Mouse (Mus musculus) forebrain, embryonic 16.5 days (tissue): Measurements from ENCODE around the gene Olfr364-ps1. TPM values are rescaled to one million over a fixed set of nuclear protein-coding genes. Genes with fewer than 3 reads are reported as not detected.

ENCODE experiments used
- ATAC-seq: fragments of 200-750 bp; cut with Nextera tagmentation; 2 replicates; pipeline ENCODE4 v1.8.0; 2017; ENCODE audit warnings: mild to moderate bottlenecking, moderate library complexity
- H3K27ac ChIP-seq: fragments of 300-500 bp; sonication (generic); 2 replicates; pipeline ENCODE4 v1.5.1; 2014; ENCODE audit warnings: low read length, control low read depth
- H3K27me3 ChIP-seq: fragments of 300-500 bp; sonication (generic); replicated peaks from 2 replicates; pipeline ENCODE4 v1.6.1; 2014; ENCODE audit warnings: low read length; ENCODE audit not compliant: control insufficient read depth, insufficient read depth
- H3K36me3 ChIP-seq: fragments of 300-500 bp; sonication (generic); 2 replicates; pipeline ENCODE4 v1.6.1; 2014; ENCODE audit not compliant: control insufficient read depth, insufficient read depth
- H3K4me1 ChIP-seq: fragments of 300-500 bp; sonication (generic); replicated peaks from 2 replicates; pipeline ENCODE4 v1.6.1; 2014; ENCODE audit warnings: low read length; ENCODE audit not compliant: control insufficient read depth, insufficient read depth
- H3K4me2 ChIP-seq: fragments of 300-500 bp; sonication (generic); 2 replicates; pipeline ENCODE4 v1.6.1; 2014; ENCODE audit warnings: mild to moderate bottlenecking, low read length, control low read depth
- H3K4me3 ChIP-seq: fragments of 300-500 bp; sonication (generic); replicated peaks from 2 replicates; pipeline ENCODE4 v1.5.1; 2014; ENCODE audit warnings: mild to moderate bottlenecking, low read length, control low read depth
- H3K9ac ChIP-seq: fragments of 300-500 bp; sonication (generic); replicated peaks from 2 replicates; pipeline ENCODE4 v1.6.1; 2014; ENCODE audit warnings: low read depth, low read length, control low read depth
- H3K9me3 ChIP-seq: fragments of 300-500 bp; sonication (generic); 2 replicates; pipeline ENCODE4 v1.6.1; 2016; ENCODE audit warnings: low read length; ENCODE audit not compliant: control insufficient read depth
- WGBS: fragments of 180-500 bp; shearing (Covaris S2); extraction: QIAGEN DNeasy Blood & Tissue Kit; methylation state at CpG from one replicate; pipeline ENCODE4 v1.1.7; 2014; 5-methylcytosine and 5-hydroxymethylcytosine counted together
- polyA plus RNA-seq: library from polyadenylated mRNA; unstranded; fragments of >200 nt; fragmentation: Nextera tagmentation; extraction: Ambion mirVana; gene quantifications from 2 replicates; pipeline ENCODE4 v1.2.1, GENCODE M21; 2015

Gene Olfr364-ps1
- polyA plus RNA-seq = not detected in 2 replicates

GRCm38 (mm10) chr2:37139022-37139421, at the start of gene Olfr364-ps1:
Gene Olfr364-ps1 (plus strand): TSS chr2:37139322.
- Histone ChIP-seq H3K9me3 (0 out of 2 replicates have a peak, but pooled peaks cover 4% of the 10 kb centered on the region), H3K4me1 (no peaks in the 10 kb centered on the region), H3K27ac (no peak within 1 kb of the TSS), H3K4me2 (no peak within 1 kb of the TSS), H3K4me3 (no peak within 1 kb of the TSS), H3K27me3 (no peaks in the 10 kb centered on the region), H3K9ac (no peak within 1 kb of the TSS), H3K36me3 (no peaks in the 10 kb centered on the region)
- ATAC-seq = no peak
- WGBS = 79% methylated on average over 3 of the region's 3 CpGs

- Histone ChIP-seq H3K27ac (no peak within 1 kb of the TSS), H3K4me3 (no peak within 1 kb of the TSS), H3K36me3 (no peaks in the 10 kb centered on the region), H3K4me1 (no peaks in the 10 kb centered on the region), H3K4me2 (no peak within 1 kb of the TSS), H3K9ac (no peak within 1 kb of the TSS), H3K27me3 (no peaks in the 10 kb centered on the region), H3K9me3 (peaks cover 2% of the 10 kb centered on the region; the same call in 1 of the 2 replicates)
- 95% methylated on average over 1 of the region's 1 CpGs for WGBS
- ATAC-seq = no peak
Measured at GRCm38 (mm10) chr2:37117810-37118209, 21.3 kb upstream of the Olfr364-ps1 start, which contains the start of gene Olfr362. Gene Olfr362 (minus strand): TSS chr2:37117910.

- H3K27me3 ChIP-seq = no peaks in the 10 kb centered on the region
- no peaks in the 10 kb centered on the region for H3K4me1 ChIP-seq
- ATAC-seq = no peak
- no peaks in the 10 kb centered on the region for H3K36me3 ChIP-seq
- no peak within 1 kb of the TSS for H3K4me2 ChIP-seq
- WGBS = 79% methylated on average over 3 of the region's 3 CpGs
- H3K4me3 ChIP-seq = no peak within 1 kb of the TSS
- H3K27ac ChIP-seq = no peak within 1 kb of the TSS
- no peaks in the 10 kb centered on the region for H3K9me3 ChIP-seq
- H3K9ac ChIP-seq = no peak within 1 kb of the TSS
Measured at GRCm38 (mm10) chr2:37187898-37188297, 48.8 kb downstream of the Olfr364-ps1 start, which contains the start of gene Olfr365. Gene Olfr365 (plus strand): TSS chr2:37188198.

Other genes starting within 250 kb of the Olfr364-ps1 start
- not detected in 2 replicates for gene Olfr353, start 246.4 kb upstream of the Olfr364-ps1 start, polyA plus RNA-seq
- gene Olfr354, start 233.6 kb upstream of the Olfr364-ps1 start, polyA plus RNA-seq = not detected in 2 replicates
- gene Olfr355, start 210.4 kb upstream of the Olfr364-ps1 start, polyA plus RNA-seq = not detected in 2 replicates
- gene Olfr356, start 202.2 kb upstream of the Olfr364-ps1 start, polyA plus RNA-seq = not detected in 2 replicates
- gene Olfr357, start 145.5 kb upstream of the Olfr364-ps1 start, polyA plus RNA-seq = not detected in 2 replicates
- not detected in 2 replicates for gene Olfr358, start 130.0 kb upstream of the Olfr364-ps1 start, polyA plus RNA-seq
- not detected in 2 replicates for gene Olfr360, start 73.6 kb upstream of the Olfr364-ps1 start, polyA plus RNA-seq
- not detected in 2 replicates for gene Olfr361, start 50.0 kb upstream of the Olfr364-ps1 start, polyA plus RNA-seq
- not detected in 2 replicates for gene Olfr362, start 21.4 kb upstream of the Olfr364-ps1 start, polyA plus RNA-seq
- gene Olfr365, start 48.9 kb downstream of the Olfr364-ps1 start, polyA plus RNA-seq = not detected in 2 replicates
- gene Olfr366, start 72.3 kb downstream of the Olfr364-ps1 start, polyA plus RNA-seq = not detected in 2 replicates
- not detected in 2 replicates for gene Olfr368, start 187.2 kb downstream of the Olfr364-ps1 start, polyA plus RNA-seq
- gene Pdcl, start 220.0 kb downstream of the Olfr364-ps1 start, polyA plus RNA-seq = 66.4 and 88.3 TPM in 2 replicates